Mouse (Mus musculus) kidney, adult 2 months (tissue): Measurements from ENCODE around the gene Ncapd2.

Experiments
- CTCF ChIP-seq: fragments of 200-500 bp; conservative IDR thresholded peaks from 2 replicates; pipeline ENCODE4 v1.5.1; 2011; ENCODE audit warnings: low read depth, mild to moderate bottlenecking, control low read depth, low read length, moderate library complexity, mixed read lengths; ENCODE audit not compliant: insufficient read depth, insufficient read length
- POLR2A ChIP-seq: fragments of 200-500 bp; IDR thresholded peaks from one replicate; pipeline ENCODE4 v1.6.1; 2011; ENCODE audit warnings: low read depth, low read length, control low read depth

GRCm38 (mm10) chr6:125238396-125238795 lies 46.9 kb upstream of the Ncapd2 start:
- TF ChIP-seq CTCF = no peak
- no peak for TF ChIP-seq POLR2A
